Mouse (Mus musculus): ENCODE data around the gene Itgam.

GRCm38 (mm10) chr7:128154076-128154475 is 91.6 kb downstream of the Itgam start, which contains the start of gene Itgad:
- no peak for TF ChIP-seq CTCF (IDR thresholded peaks at IDR 0.05; ENCODE audit: borderline replicate concordance, extremely low read depth, insufficient read depth, insufficient read length)
- no peak for TF ChIP-seq POLR2A (IDR thresholded peaks at IDR 0.05; ENCODE audit: borderline replicate concordance, extremely low read depth, insufficient read depth, insufficient read length, poor library complexity, severe bottlenecking)

Measured in brain, embryonic 14.5 days (tissue).